Mouse (Mus musculus): ENCODE results near the gene Adar. TPM values are rescaled to one million over a fixed set of nuclear protein-coding genes. Genes with fewer than 3 reads are reported as not detected.

Adar gene
- total RNA-seq, 2 experiments from 2014 or later, result 36.0 to 84.3 TPM

DNA sequence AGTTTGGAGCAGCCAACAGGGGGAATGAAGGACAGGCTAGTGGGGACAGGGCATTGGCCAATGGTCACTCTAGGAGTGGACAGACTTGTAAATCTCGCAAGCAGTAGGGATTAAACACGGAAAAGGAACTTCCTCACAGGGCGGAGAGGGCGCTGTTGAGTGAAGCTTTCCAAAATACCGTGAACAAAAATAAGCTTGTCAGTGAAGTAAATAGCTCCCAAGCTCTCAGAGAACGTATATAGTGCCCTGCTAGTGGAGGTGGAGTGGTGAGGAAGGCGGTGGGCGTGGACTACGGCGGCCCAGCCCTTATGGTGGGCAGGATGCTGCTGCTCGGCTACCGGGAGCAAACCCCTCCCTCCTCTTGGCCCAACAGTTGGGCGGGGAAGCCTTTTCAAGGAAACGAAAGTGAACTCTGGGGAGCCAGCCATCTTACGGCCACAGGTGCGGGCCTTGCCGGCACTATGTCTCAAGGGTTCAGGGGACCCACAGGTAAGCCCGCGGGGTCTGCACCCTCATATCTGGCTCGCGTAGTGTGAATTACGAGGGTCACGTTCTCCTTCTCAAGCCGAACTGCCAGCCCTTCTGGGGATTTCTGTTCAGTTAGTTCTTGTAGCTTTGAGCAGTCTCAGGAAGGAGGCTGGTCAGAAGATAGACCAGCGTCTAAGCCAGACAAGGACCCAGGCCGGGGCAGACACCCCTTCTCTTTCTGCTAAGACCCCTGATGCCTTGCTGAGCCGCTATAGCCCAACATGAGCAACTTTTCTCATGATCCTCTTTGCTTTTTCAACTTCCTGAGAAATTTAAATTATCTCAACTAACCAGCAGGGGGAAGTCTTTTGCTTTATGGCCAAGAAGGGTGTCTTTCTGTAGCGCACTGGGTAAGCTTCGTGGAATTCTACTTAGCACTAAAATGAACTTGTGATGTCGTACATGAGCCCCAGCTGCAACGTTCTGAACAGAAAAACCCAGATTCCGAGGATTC lies 15.8 kb downstream of the Adar start:
- peak; percentile 95 for ATAC-seq (replicated peaks; ENCODE audit: low FRiP score, poor library complexity, severe bottlenecking)

DNA sequence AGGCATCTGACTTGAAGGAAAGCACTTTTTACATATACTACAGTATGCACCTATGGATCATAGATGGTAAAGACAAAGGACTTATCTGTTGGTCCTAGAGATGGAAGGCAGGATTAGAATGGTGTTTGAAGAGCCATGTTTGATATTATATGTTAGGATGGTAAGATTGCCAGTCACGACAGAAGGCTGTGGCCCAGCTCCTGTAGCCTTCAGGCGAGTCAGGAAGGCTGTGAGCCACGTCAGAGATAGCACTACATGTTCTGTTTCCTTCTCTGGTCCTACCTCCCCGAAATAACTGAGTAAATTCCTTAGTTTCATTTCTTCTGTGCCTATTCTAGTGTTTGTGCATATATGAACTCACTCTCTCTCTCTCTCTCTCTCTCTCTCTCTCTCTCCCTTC lies 17.3 kb downstream of the Adar start:
- ATAC-seq (replicated peaks; ENCODE audit: low FRiP score, poor library complexity, severe bottlenecking), result no peak

GRCm38 (mm10) chr3:89738509-89738908 lies 23.7 kb downstream of the Adar start:
- ATAC-seq (replicated peaks; ENCODE audit: low FRiP score, poor library complexity, severe bottlenecking), result no peak

- no peak for ATAC-seq (replicated peaks; ENCODE audit: low FRiP score, poor library complexity, severe bottlenecking)
These were observed 37.5 kb downstream of the Adar start for GRCm38 (mm10) chr3:89752307-89752706.

DNA sequence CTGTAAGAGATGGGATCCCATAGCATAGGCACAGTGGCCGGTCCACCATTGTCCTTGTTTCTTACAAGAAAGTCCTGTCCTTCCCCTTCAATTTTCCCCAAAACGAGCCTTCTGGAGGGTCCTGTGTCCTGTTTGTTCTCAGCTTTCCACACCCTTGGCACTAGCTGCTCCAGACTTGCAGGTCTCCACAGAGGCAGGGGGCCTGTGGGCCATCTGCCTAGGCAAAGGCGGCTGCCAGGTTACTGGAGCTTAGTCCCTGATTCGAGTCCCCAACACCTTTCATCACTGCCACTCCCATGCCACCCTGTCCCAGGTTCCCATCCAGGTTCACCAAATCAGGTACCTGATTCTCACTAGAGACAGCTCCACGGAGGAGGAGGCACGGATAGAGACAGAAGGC lies 40.5 kb downstream of the Adar start:
- ATAC-seq (replicated peaks; ENCODE audit: low FRiP score, poor library complexity, severe bottlenecking), result no peak

GRCm38 (mm10) chr3:89757851-89758250 lies 43.0 kb downstream of the Adar start:
- ATAC-seq (replicated peaks; ENCODE audit: low FRiP score, poor library complexity, severe bottlenecking), result no peak

GRCm38 (mm10) chr3:89759786-89760185 lies 45.0 kb downstream of the Adar start:
- ATAC-seq (replicated peaks; ENCODE audit: low FRiP score, poor library complexity, severe bottlenecking), result no peak

DNA sequence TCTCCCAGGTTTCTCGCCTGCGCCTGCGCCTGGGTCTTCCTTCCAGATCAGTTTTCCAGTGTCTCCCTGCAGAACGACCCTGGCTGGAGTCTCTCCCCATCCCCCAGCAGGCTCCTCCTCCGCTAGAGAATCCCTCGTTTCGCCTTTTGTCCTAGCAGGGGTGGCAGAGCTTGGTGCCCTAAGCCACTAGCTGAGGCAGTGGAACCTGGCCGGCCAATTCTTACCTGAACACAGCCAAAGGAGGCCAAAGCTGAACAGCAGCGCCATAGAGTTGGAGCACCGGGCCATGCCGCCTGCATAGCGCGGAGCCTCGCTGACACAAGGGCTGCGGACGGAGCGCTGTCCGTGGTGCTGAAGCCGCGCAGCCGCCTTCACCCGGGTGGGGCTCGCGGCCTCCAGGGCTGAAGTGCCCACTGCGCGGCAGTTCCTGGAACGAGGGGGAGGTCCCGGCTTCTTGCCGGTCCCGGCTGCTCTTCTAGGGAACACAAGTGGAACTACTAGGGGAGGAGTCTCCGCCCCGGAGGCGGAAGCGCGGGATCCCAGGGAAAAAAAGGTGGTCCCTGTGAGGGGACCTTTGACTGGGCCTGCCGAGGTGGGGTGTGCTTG lies 49.4 kb downstream of the Adar start, which contains the start of gene Chrnb2:
Gene Chrnb2, minus strand, starts transcription at position 514 of the 606 bp plus-strand sequence.
- peak; percentile 72 for ATAC-seq (replicated peaks; ENCODE audit: low FRiP score, poor library complexity, severe bottlenecking)

DNA sequence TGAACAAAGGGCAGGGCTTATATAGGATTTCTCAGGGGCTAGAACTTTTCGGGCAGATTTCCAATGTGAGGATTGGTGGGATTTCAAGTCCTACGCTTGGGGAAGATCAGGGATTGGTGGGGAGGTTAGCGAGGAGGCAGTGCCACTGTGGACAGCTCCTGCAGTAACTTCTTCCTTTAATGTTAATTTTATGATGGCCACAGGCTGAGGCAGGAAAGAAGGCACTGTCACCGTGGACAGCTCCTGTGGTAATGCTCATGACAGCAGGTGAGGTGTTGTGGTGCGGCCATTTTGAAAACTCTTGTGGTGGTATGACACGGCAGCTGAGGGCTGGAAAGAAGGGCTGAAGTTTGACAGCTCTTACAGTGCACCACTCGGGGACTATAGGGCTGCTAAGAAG lies 54.8 kb downstream of the Adar start:
- ATAC-seq (replicated peaks; ENCODE audit: low FRiP score, poor library complexity, severe bottlenecking), result no peak

GRCm38 (mm10) chr3:89770425-89771002 lies 55.7 kb downstream of the Adar start:
- ATAC-seq (replicated peaks; ENCODE audit: low FRiP score, poor library complexity, severe bottlenecking), result no peak

DNA sequence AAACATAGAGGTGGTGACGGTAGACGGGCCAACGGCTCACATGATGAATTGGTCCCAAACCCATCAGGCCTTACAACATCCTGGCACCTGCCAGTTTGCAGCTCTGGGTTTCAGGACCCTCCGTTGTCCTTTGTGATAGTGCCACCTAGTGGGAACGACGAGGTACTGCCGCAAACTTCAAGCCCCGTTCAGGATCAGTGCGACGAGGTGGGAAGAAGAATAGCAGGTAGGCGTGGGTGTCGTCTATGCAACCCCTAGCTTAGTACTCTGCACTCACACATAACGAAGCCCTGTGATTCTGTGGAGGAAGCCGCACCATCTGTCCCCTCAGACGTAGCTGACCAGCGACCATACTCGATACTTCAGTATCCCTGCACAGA lies 57.8 kb downstream of the Adar start:
- ATAC-seq (replicated peaks; ENCODE audit: low FRiP score, poor library complexity, severe bottlenecking), result peak; percentile 77

DNA sequence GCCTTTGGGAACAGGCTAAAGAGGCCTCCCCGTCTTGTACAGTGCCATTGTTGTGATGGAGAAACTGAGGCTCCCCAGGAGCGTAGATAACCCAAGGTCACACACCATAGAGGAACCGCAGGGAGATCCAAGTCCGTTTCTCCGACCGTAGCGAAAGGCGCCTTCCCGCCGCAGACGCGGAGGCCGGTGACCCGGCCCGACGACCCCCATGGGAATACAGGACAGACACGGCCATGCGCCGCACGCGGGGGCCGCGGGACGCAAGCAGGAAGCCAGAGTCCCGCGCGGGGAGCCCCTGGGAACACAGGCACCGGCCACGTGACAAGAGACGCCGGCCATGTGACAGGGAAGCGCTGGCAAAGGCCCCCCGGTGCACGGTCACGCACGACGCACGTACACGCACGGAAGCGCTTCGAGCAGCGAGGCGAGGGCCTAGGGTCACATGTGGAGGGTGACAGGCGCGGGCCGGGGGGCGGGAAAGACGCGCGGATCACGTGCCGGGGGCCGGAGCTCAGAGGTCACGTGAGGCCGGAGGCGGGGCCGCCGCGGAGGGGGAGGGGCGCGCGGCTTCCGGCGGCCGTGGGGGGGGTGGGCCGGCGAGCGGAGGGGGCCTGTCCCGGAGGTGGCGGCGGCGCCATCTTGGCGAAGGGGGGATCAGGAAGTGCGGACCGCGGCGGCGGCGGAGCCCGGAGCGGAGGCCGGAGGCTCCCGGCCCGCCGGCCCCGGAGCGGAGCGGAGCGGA lies 58.3 kb downstream of the Adar start, which contains the start of gene Ube2q1:
Gene Ube2q1, plus strand, starts transcription at position 649 of the 742 bp plus-strand sequence.
- ATAC-seq (replicated peaks; ENCODE audit: low FRiP score, poor library complexity, severe bottlenecking), result peak; percentile 66

DNA sequence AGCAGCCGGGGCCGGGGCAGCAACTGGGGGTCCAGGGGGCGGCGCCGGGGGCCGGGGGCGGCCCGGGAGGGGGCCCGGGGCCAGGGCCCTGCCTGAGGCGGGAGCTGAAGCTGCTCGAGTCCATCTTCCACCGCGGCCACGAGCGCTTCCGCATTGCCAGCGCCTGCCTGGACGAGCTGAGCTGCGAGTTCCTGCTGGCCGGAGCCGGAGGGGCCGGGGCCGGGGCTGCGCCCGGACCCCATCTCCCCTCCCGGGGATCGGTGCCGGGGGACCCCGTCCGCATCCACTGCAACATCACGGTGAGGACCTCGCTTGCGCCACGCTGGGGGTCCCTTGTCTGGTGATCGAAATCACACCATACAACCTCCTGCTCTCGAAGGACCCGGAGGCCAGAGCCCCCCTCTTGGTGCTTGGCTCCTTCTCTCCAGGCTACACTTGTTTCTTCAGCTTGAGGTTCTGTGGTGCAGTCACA lies 59.0 kb downstream of the Adar start:
- 0 out of 2 replicates have a peak, but pooled peaks have one; percentile 18 for ATAC-seq (replicated peaks; ENCODE audit: low FRiP score, poor library complexity, severe bottlenecking)

GRCm38 (mm10) chr3:89774236-89774960 lies 59.6 kb downstream of the Adar start:
- ATAC-seq (replicated peaks; ENCODE audit: low FRiP score, poor library complexity, severe bottlenecking), result no peak

GRCm38 (mm10) chr3:89776001-89776400 lies 61.2 kb downstream of the Adar start:
- ATAC-seq (replicated peaks; ENCODE audit: low FRiP score, poor library complexity, severe bottlenecking), result no peak

GRCm38 (mm10) chr3:89780102-89780501 lies 65.3 kb downstream of the Adar start:
- no peak for ATAC-seq (replicated peaks; ENCODE audit: low FRiP score, poor library complexity, severe bottlenecking)

- no peak for ATAC-seq (replicated peaks; ENCODE audit: low FRiP score, poor library complexity, severe bottlenecking)
These were observed 66.8 kb downstream of the Adar start for GRCm38 (mm10) chr3:89781640-89782039.

DNA sequence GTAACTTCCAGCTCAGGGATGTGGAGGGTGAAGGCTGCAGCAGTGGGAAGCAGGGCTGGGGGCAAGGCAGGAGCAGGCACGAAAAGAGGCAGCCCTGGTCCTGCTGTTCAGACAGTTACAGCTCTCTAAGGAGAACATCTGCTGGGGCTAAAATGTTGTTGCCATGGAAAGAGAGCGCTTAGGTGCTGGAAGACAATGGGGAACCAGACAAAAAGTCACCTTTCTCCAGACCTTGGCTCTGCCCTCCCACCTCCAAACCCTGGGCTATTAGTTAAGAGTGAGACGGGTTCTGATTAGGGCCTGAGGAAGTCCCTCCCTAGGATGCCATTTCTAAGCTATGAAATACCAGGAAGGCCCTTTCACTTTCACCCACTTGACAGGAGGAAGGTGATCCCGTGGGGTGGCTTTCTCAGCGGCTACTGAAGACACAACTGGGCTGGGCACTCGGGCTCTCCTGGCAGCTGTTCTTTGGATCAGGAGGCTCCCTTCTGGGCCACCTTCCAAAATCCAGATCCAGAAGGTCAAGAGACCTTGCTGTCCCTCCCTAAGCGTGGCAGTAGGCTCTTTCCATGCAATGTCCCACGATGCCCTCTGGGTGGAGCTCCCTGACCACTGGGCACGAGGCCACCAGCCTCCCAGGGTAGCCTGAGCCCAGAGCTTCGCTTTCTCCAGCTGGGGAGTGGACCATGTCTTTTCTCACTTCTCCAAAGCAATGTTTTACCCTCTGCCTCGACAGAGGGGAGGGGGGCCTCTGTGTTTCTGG lies 70.3 kb downstream of the Adar start:
- peak; percentile 73 for ATAC-seq (replicated peaks; ENCODE audit: low FRiP score, poor library complexity, severe bottlenecking)

All from erythroid progenitor cell, adult 5-6 weeks (primary cell).